Mouse (Mus musculus): ENCODE measurements at regions not wholly inside any gene's neighbourhood (a gene's known extent, or its start where the extent isn't known, plus 50 kb on each side); places are given as distances from the start of the nearest gene placed in this dataset.

GRCm38 (mm10) chr14:58607734-58608133 lies 535.0 kb downstream of the 1700129C05Rik start:
- 70% methylated on average over 2 of the region's 2 CpGs for WGBS
- no peaks in the 10 kb centered on the region for H3K36me3 ChIP-seq
- no peak overlapping the region for H3K9ac ChIP-seq
- H3K27ac ChIP-seq: no peak overlapping the region
- H3K27me3 ChIP-seq (replicated peaks): no peaks in the 10 kb centered on the region
- no peak overlapping the region for H3K4me2 ChIP-seq (replicated peaks)
- H3K9me3 ChIP-seq: no peaks in the 10 kb centered on the region
- H3K4me1 ChIP-seq: no peaks in the 10 kb centered on the region
- ATAC-seq (ENCODE audit: low FRiP score, low read depth): no peak
- no peak overlapping the region for H3K4me3 ChIP-seq

GRCm38 (mm10) chr14:58605529-58605928 lies 535.2 kb downstream of the Fgf9 start:
- no peak overlapping the region for H3K4me2 ChIP-seq (replicated peaks)
- no peak overlapping the region for H3K27ac ChIP-seq
- H3K4me3 ChIP-seq: no peak overlapping the region
- WGBS: 83% methylated on average over 4 of the region's 4 CpGs
- H3K27me3 ChIP-seq (replicated peaks): no peaks in the 10 kb centered on the region
- H3K9me3 ChIP-seq: no peaks in the 10 kb centered on the region
- H3K9ac ChIP-seq: no peak overlapping the region
- H3K4me1 ChIP-seq: no peaks in the 10 kb centered on the region
- no peaks in the 10 kb centered on the region for H3K36me3 ChIP-seq
- no peak for ATAC-seq (ENCODE audit: low FRiP score, low read depth)

GRCm38 (mm10) chr14:58598867-58599266 lies 528.5 kb downstream of the Fgf9 start:
- Histone ChIP-seq H3K36me3 (no peaks in the 10 kb centered on the region), H3K9ac (no peak overlapping the region), H3K27ac (no peak overlapping the region), H3K4me1 (no peaks in the 10 kb centered on the region), H3K9me3 (no peaks in the 10 kb centered on the region), H3K27me3 (replicated peaks) (no peaks in the 10 kb centered on the region), H3K4me3 (no peak overlapping the region), H3K4me2 (replicated peaks) (no peak overlapping the region)
- 89% methylated on average over 3 of the region's 3 CpGs for WGBS
- ATAC-seq (ENCODE audit: low FRiP score, low read depth): no peak

GRCm38 (mm10) chr14:58597810-58598209 lies 527.5 kb downstream of the Fgf9 start:
- WGBS: 29% methylated on average over 2 of the region's 2 CpGs
- no peak overlapping the region for H3K4me3 ChIP-seq
- no peak for ATAC-seq (ENCODE audit: low FRiP score, low read depth)

GRCm38 (mm10) chr14:58596936-58597335 lies 526.6 kb downstream of the Fgf9 start:
- H3K4me3 ChIP-seq: no peak overlapping the region
- H3K9ac ChIP-seq: no peak overlapping the region
- ATAC-seq (ENCODE audit: low FRiP score, low read depth): no peak
- 89% methylated on average over 2 of the region's 2 CpGs for WGBS
- H3K36me3 ChIP-seq: no peaks in the 10 kb centered on the region
- no peaks in the 10 kb centered on the region for H3K4me1 ChIP-seq
- H3K4me2 ChIP-seq (replicated peaks): no peak overlapping the region
- H3K9me3 ChIP-seq: no peaks in the 10 kb centered on the region
- H3K27ac ChIP-seq: no peak overlapping the region
- H3K27me3 ChIP-seq (replicated peaks): no peaks in the 10 kb centered on the region

More at GRCm38 (mm10) chr14:58597810-58598209, 527.5 kb downstream of the Fgf9 start:
- H3K36me3 ChIP-seq: no peaks in the 10 kb centered on the region
- H3K9me3 ChIP-seq: no peaks in the 10 kb centered on the region
- no peaks in the 10 kb centered on the region for H3K4me1 ChIP-seq
- no peak overlapping the region for H3K9ac ChIP-seq
- H3K27me3 ChIP-seq (replicated peaks): no peaks in the 10 kb centered on the region
- H3K27ac ChIP-seq: no peak overlapping the region
- no peak overlapping the region for H3K4me2 ChIP-seq (replicated peaks)

GRCm38 (mm10) chr14:58581806-58582205 lies 511.5 kb downstream of the Fgf9 start:
- no peaks in the 10 kb centered on the region for H3K4me1 ChIP-seq
- H3K36me3 ChIP-seq: no peaks in the 10 kb centered on the region
- no peak for ATAC-seq (ENCODE audit: low FRiP score, low read depth)
- no peak overlapping the region for H3K4me2 ChIP-seq (replicated peaks)
- H3K27me3 ChIP-seq (replicated peaks): no peaks in the 10 kb centered on the region
- no peaks in the 10 kb centered on the region; the same call in 1 of the 2 replicates for H3K9me3 ChIP-seq
- WGBS: 93% methylated on average over 5 of the region's 5 CpGs
- H3K27ac ChIP-seq: no peak overlapping the region
- no peak overlapping the region for H3K4me3 ChIP-seq
- H3K9ac ChIP-seq: no peak overlapping the region

GRCm38 (mm10) chr14:58570021-58570420 lies 499.7 kb downstream of the Fgf9 start:
- 92% methylated on average over 2 of the region's 2 CpGs for WGBS

GRCm38 (mm10) chr14:58567472-58567871 lies 497.1 kb downstream of the Fgf9 start:
- H3K9ac ChIP-seq: no peak overlapping the region
- H3K4me3 ChIP-seq: no peak overlapping the region
- no peaks in the 10 kb centered on the region for H3K27me3 ChIP-seq (replicated peaks)
- no peak overlapping the region for H3K27ac ChIP-seq
- H3K36me3 ChIP-seq: no peaks in the 10 kb centered on the region
- no peak overlapping the region for H3K4me2 ChIP-seq (replicated peaks)
- H3K9me3 ChIP-seq: no peaks in the 10 kb centered on the region
- no peak for ATAC-seq (ENCODE audit: low FRiP score, low read depth)
- no peaks in the 10 kb centered on the region for H3K4me1 ChIP-seq

More at GRCm38 (mm10) chr14:58570021-58570420, 499.7 kb downstream of the Fgf9 start:
- H3K4me3 ChIP-seq: no peak overlapping the region
- H3K4me1 ChIP-seq: no peaks in the 10 kb centered on the region
- H3K9ac ChIP-seq: no peak overlapping the region
- no peaks in the 10 kb centered on the region for H3K27me3 ChIP-seq (replicated peaks)
- no peaks in the 10 kb centered on the region for H3K9me3 ChIP-seq
- H3K27ac ChIP-seq: no peak overlapping the region
- H3K4me2 ChIP-seq (replicated peaks): no peak overlapping the region
- ATAC-seq (ENCODE audit: low FRiP score, low read depth): no peak
- no peaks in the 10 kb centered on the region for H3K36me3 ChIP-seq

GRCm38 (mm10) chr14:58563082-58563481 lies 492.7 kb downstream of the Fgf9 start:
- whole genome bisulfite sequencing: 86% methylated on average over 2 of the region's 2 CpGs
- no peaks in the 10 kb centered on the region for H3K36me3 ChIP-seq
- no peaks in the 10 kb centered on the region for H3K27me3 ChIP-seq (replicated peaks)
- no peak overlapping the region for H3K4me3 ChIP-seq
- no peak for ATAC-seq (ENCODE audit: low FRiP score, low read depth)
- no peak overlapping the region for H3K4me2 ChIP-seq (replicated peaks)
- no peaks in the 10 kb centered on the region for H3K9me3 ChIP-seq
- H3K4me1 ChIP-seq: no peaks in the 10 kb centered on the region
- H3K27ac ChIP-seq: no peak overlapping the region
- no peak overlapping the region for H3K9ac ChIP-seq

GRCm38 (mm10) chr14:58550785-58551184 lies 480.4 kb downstream of the Fgf9 start:
- no peaks in the 10 kb centered on the region for H3K36me3 ChIP-seq
- no peak overlapping the region for H3K4me3 ChIP-seq
- no peak overlapping the region for H3K4me2 ChIP-seq (replicated peaks)
- no peak overlapping the region for H3K9ac ChIP-seq
- H3K4me1 ChIP-seq: no peaks in the 10 kb centered on the region
- 77% methylated on average over 2 of the region's 2 CpGs for WGBS
- no peaks in the 10 kb centered on the region for H3K27me3 ChIP-seq (replicated peaks)
- no peak for ATAC-seq (ENCODE audit: low FRiP score, low read depth)
- no peak overlapping the region for H3K27ac ChIP-seq
- H3K9me3 ChIP-seq: no peaks in the 10 kb centered on the region

GRCm38 (mm10) chr14:58545778-58546177 lies 475.4 kb downstream of the Fgf9 start:
- H3K36me3 ChIP-seq: no peaks in the 10 kb centered on the region
- H3K4me3 ChIP-seq: no peak overlapping the region

GRCm38 (mm10) chr14:58543140-58543767 lies 472.9 kb downstream of the Fgf9 start:
- no peaks in the 10 kb centered on the region for H3K36me3 ChIP-seq
- WGBS: 84% methylated on average over 10 of the region's 10 CpGs
- ATAC-seq (ENCODE audit: low FRiP score, low read depth): no peak
- no peak overlapping the region for H3K4me3 ChIP-seq
- no peak overlapping the region for H3K4me2 ChIP-seq (replicated peaks)
- H3K27me3 ChIP-seq (replicated peaks): no peaks in the 10 kb centered on the region
- H3K4me1 ChIP-seq: no peaks in the 10 kb centered on the region
- no peak overlapping the region for H3K9ac ChIP-seq
- H3K27ac ChIP-seq: no peak overlapping the region
- no peaks in the 10 kb centered on the region for H3K9me3 ChIP-seq

More at GRCm38 (mm10) chr14:58545778-58546177, 475.4 kb downstream of the Fgf9 start:
- Histone ChIP-seq H3K27ac (no peak overlapping the region), H3K27me3 (replicated peaks) (no peaks in the 10 kb centered on the region), H3K9ac (no peak overlapping the region), H3K4me2 (replicated peaks) (no peak overlapping the region), H3K9me3 (no peaks in the 10 kb centered on the region), H3K4me1 (no peaks in the 10 kb centered on the region)
- 39% methylated on average over 5 of the region's 5 CpGs for WGBS
- no peak for ATAC-seq (ENCODE audit: low FRiP score, low read depth)

GRCm38 (mm10) chr14:58538135-58538534 lies 467.8 kb downstream of the Fgf9 start:
- H3K4me3 ChIP-seq: no peak overlapping the region
- ATAC-seq (ENCODE audit: low FRiP score, low read depth): no peak
- H3K27ac ChIP-seq: no peak overlapping the region
- H3K4me1 ChIP-seq: no peaks in the 10 kb centered on the region
- no peaks in the 10 kb centered on the region for H3K9me3 ChIP-seq
- no peak overlapping the region for H3K9ac ChIP-seq
- H3K4me2 ChIP-seq (replicated peaks): no peak overlapping the region
- H3K27me3 ChIP-seq (replicated peaks): no peaks in the 10 kb centered on the region
- no peaks in the 10 kb centered on the region for H3K36me3 ChIP-seq
- WGBS: 72% methylated on average over 6 of the region's 6 CpGs
